Mouse (Mus musculus) kidney, adult 2 months (tissue): ENCODE results near the gene Csad.

Source experiments
- CTCF ChIP-seq: fragments of 200-500 bp; conservative IDR thresholded peaks from 2 replicates; pipeline ENCODE4 v1.5.1; 2011; ENCODE audit warnings: low read depth, mild to moderate bottlenecking, control low read depth, low read length, moderate library complexity, mixed read lengths; ENCODE audit not compliant: insufficient read depth, insufficient read length
- POLR2A ChIP-seq: fragments of 200-500 bp; IDR thresholded peaks from one replicate; pipeline ENCODE4 v1.6.1; 2011; ENCODE audit warnings: low read depth, low read length, control low read depth

GRCm38 (mm10) chr15:102235371-102236027 is 31.0 kb upstream of the Csad start:
- TF ChIP-seq CTCF = no peak
- no peak for TF ChIP-seq POLR2A
